Mouse (Mus musculus) bone marrow macrophage, adult 2 months (primary cell): Measurements from ENCODE around the gene Amacr.

Source experiments
- CTCF ChIP-seq: IDR thresholded peaks from 2 replicates; pipeline ENCODE4 v1.5.1; 2012; ENCODE audit warnings: low read depth, mild to moderate bottlenecking, low read length, moderate library complexity
- POLR2A ChIP-seq: IDR thresholded peaks from 2 replicates; pipeline ENCODE4 v1.6.1; 2012; ENCODE audit warnings: mild to moderate bottlenecking, low read depth, low read length, borderline replicate concordance

- no peak for TF ChIP-seq CTCF
- TF ChIP-seq POLR2A = no peak
These were observed 39.7 kb upstream of the Amacr start for GRCm38 (mm10) chr15:10941901-10942300.
